Mouse (Mus musculus) MEL (cell line): Measurements from ENCODE around the gene Adamtsl1. TPM values are rescaled to one million over a fixed set of nuclear protein-coding genes. Genes with fewer than 3 reads are reported as not detected.

Source experiments
- DNase-seq: peaks from one replicate; pipeline ENCODE4 v3.0.0; 2011; ENCODE audit warnings: low read depth, low spot score
- H3K27ac ChIP-seq: 2 replicates; pipeline ENCODE4 v1.5.1; 2012; ENCODE audit warnings: low read depth, mild to moderate bottlenecking, control low read depth, low read length, moderate library complexity; ENCODE audit not compliant: control insufficient read depth
- H3K27me3 ChIP-seq, 2 experiments: fragments of 150-350 bp in 1 of 2; sonication (generic) in 1 of 2; 2 replicates each; pipeline ENCODE4 v1.6.1; 2012; ENCODE audit warnings: low read length in 2 of 2, mild to moderate bottlenecking in 2 of 2, improper control_type of control experiment in 1 of 2, moderate library complexity in 1 of 2; ENCODE audit not compliant: insufficient read depth in 2 of 2, control insufficient read depth in 1 of 2
- H3K36me3 ChIP-seq, 2 experiments: 2 replicates each; pipeline ENCODE4 v1.6.1; 2012 to 2014; ENCODE audit warnings: low read length in 2 of 2, improper control_type of control experiment in 1 of 2, inconsistent platforms in 1 of 2, mild to moderate bottlenecking in 1 of 2; ENCODE audit not compliant: insufficient read depth in 2 of 2, control insufficient read depth in 1 of 2
- H3K4me1 ChIP-seq, 2 experiments: fragments of 150-350 bp in 1 of 2; sonication (generic) in 1 of 2; 2 replicates each; pipeline ENCODE4 v1.6.1; 2012; ENCODE audit warnings: low read length in 2 of 2, improper control_type of control experiment in 1 of 2, mild to moderate bottlenecking in 1 of 2; ENCODE audit not compliant: insufficient read depth in 2 of 2, control insufficient read depth in 1 of 2
- H3K4me3 ChIP-seq, 2 experiments: fragments of 150-350 bp in 1 of 2; sonication (generic) in 1 of 2; 2 replicates each; pipeline ENCODE4 v1.5.1; 2012; ENCODE audit warnings: low read depth in 2 of 2, low read length in 2 of 2, mild to moderate bottlenecking in 2 of 2, moderate library complexity in 2 of 2, control low read depth in 1 of 2, improper control_type of control experiment in 1 of 2; ENCODE audit not compliant: control insufficient read depth in 1 of 2, insufficient read depth in 1 of 2
- H3K79me2 ChIP-seq: 2 replicates; pipeline ENCODE4 v1.6.1; 2012; ENCODE audit warnings: mild to moderate bottlenecking, low read length, moderate library complexity; ENCODE audit not compliant: control insufficient read depth, poor library complexity, insufficient read depth
- H3K9ac ChIP-seq: 2 replicates; pipeline ENCODE4 v1.6.1; 2012; ENCODE audit warnings: low read depth, mild to moderate bottlenecking, control low read depth, low read length, moderate library complexity; ENCODE audit not compliant: control insufficient read depth, poor library complexity, severe bottlenecking
- H3K9me3 ChIP-seq: fragments of 150-350 bp; sonication (generic); replicated peaks from 2 replicates; pipeline ENCODE4 v1.6.1; 2012; ENCODE audit warnings: mild to moderate bottlenecking, low read length, improper control_type of control experiment, moderate library complexity; ENCODE audit not compliant: insufficient read depth
- BHLHE40 ChIP-seq: IDR thresholded peaks from 2 replicates; pipeline ENCODE4 v1.6.1; 2012; ENCODE audit warnings: low read depth, mild to moderate bottlenecking, inconsistent platforms, low read length, improper control_type of control experiment, borderline replicate concordance
- CHD2 ChIP-seq: IDR thresholded peaks from 2 replicates; pipeline ENCODE4 v1.6.1; 2011; ENCODE audit warnings: low read length, improper control_type of control experiment
- E2F4 ChIP-seq: IDR thresholded peaks from 2 replicates; pipeline ENCODE4 v1.6.1; 2011; ENCODE audit warnings: low read depth, low read length, improper control_type of control experiment, borderline replicate concordance
- ETS1 ChIP-seq: IDR thresholded peaks from 2 replicates; pipeline ENCODE4 v1.6.1; 2012; ENCODE audit warnings: low read depth, mild to moderate bottlenecking, inconsistent platforms, low read length, improper control_type of control experiment, moderate library complexity
- GATA1 ChIP-seq: IDR thresholded peaks from 2 replicates; pipeline ENCODE4 v1.6.1; 2011; ENCODE audit warnings: low read depth, low read length, improper control_type of control experiment
- HCFC1 ChIP-seq: IDR thresholded peaks from 2 replicates; pipeline ENCODE4 v1.6.1; 2012; ENCODE audit warnings: low read depth, mild to moderate bottlenecking, inconsistent platforms, low read length, improper control_type of control experiment, moderate library complexity
- JUND ChIP-seq: IDR thresholded peaks from 2 replicates; pipeline ENCODE4 v1.6.1; 2011; ENCODE audit warnings: low read depth, mild to moderate bottlenecking, improper control_type of control experiment, low read length
- KAT2A ChIP-seq: conservative IDR thresholded peaks from 2 replicates; pipeline ENCODE4 v1.6.1; 2012; ENCODE audit warnings: low read depth, low read length, improper control_type of control experiment, inconsistent platforms
- MAFK ChIP-seq: IDR thresholded peaks from 2 replicates; pipeline ENCODE4 v1.6.1; 2011; ENCODE audit warnings: low read depth, mild to moderate bottlenecking, low read length, improper control_type of control experiment, borderline replicate concordance
- MAZ ChIP-seq: IDR thresholded peaks from 2 replicates; pipeline ENCODE4 v1.6.1; 2012; ENCODE audit warnings: low read depth, mild to moderate bottlenecking, inconsistent platforms, low read length, improper control_type of control experiment
- POLR2A ChIP-seq, 2 experiments: IDR thresholded peaks; 2 replicates each; pipeline ENCODE4 v1.6.1; 2011 to 2012; ENCODE audit warnings: low read length in 2 of 2, mild to moderate bottlenecking in 2 of 2, control low read depth in 1 of 2, improper control_type of control experiment in 1 of 2, low read depth in 1 of 2, moderate library complexity in 1 of 2; ENCODE audit not compliant: control insufficient read depth in 1 of 2, insufficient read depth in 1 of 2, poor library complexity in 1 of 2
- POLR2AphosphoS2 ChIP-seq: IDR thresholded peaks from 2 replicates; pipeline ENCODE4 v1.6.1; 2011; ENCODE audit warnings: low read length, improper control_type of control experiment
- POLR2AphosphoS5 ChIP-seq: IDR thresholded peaks from 2 replicates; pipeline ENCODE4 v1.6.1; 2012; ENCODE audit warnings: low read depth, borderline replicate concordance, mild to moderate bottlenecking, inconsistent platforms, low read length, moderate library complexity, mixed read lengths
- RAD21 ChIP-seq: IDR thresholded peaks from 2 replicates; pipeline ENCODE4 v1.6.1; 2011; ENCODE audit warnings: mild to moderate bottlenecking, low read depth, low read length, improper control_type of control experiment
- SIN3A ChIP-seq: IDR thresholded peaks from 2 replicates; pipeline ENCODE4 v1.6.1; 2012; ENCODE audit warnings: low read length, improper control_type of control experiment, inconsistent platforms
- SMC3 ChIP-seq: IDR thresholded peaks from 2 replicates; pipeline ENCODE4 v1.6.1; 2011; ENCODE audit warnings: low read depth, low read length, improper control_type of control experiment
- TBP ChIP-seq: IDR thresholded peaks from 2 replicates; pipeline ENCODE4 v1.8.0; 2011; ENCODE audit warnings: low read depth, low read length, improper control_type of control experiment
- TCF12 ChIP-seq: IDR thresholded peaks from 2 replicates; pipeline ENCODE4 v1.6.1; 2014; ENCODE audit warnings: low read depth, mild to moderate bottlenecking, inconsistent platforms, low read length, improper control_type of control experiment, moderate library complexity
- ZNF384 ChIP-seq: IDR thresholded peaks from 2 replicates; pipeline ENCODE4 v1.6.1; 2012; ENCODE audit warnings: low read depth, mild to moderate bottlenecking, inconsistent platforms, low read length, improper control_type of control experiment
- polyA plus RNA-seq, 2 experiments: library from polyadenylated mRNA; stranded (reverse) in 1 of 2; unstranded in 1 of 2; fragments of >175 nt in 1 of 2; fragments of >200 nt in 1 of 2; gene quantifications; 2 replicates each; pipeline versions ENCODE4 v1.2.1 to v1.2.4; 2012; ENCODE audit warnings: low replicate concordance in 2 of 2, low read depth in 1 of 2; ENCODE audit not compliant: insufficient read length in 2 of 2, insufficient read depth in 1 of 2, missing spikeins in 1 of 2
- total RNA-seq: library from RNA; depleted of rRNA; stranded (reverse); fragments of 300-350 nt; gene quantifications from 2 replicates; pipeline ENCODE4 v1.2.3, GENCODE M21; 2012

Adamtsl1 gene
- total and polyA plus RNA-seq, 3 experiments, result not detected

DNA sequence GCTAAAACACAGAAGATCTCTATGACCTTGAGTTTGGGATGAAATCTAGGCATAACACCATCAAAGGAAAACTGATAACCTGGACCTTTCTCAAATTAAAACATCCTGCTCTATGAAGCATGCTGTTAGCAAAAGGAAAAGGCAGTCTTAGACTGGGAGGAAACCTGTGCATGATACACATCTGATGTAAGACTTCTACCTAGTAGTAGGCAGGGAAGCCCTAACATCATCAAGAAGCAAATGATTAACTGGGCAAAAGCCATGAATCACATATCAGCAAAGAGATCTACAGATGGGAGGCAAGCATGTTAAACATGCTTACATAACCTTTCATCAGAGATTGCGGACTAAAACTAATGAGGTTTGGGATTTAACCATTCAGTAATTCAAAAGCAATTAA is 229.5 kb downstream of the Adamtsl1 start:
- H3K4me1 ChIP-seq, result no peaks in the 10 kb centered on the region
- no peak for DNase-seq
- TF ChIP-seq RAD21, result no peak
- TF ChIP-seq TCF12, result no peak
- TF ChIP-seq TBP, result no peak
- no peak for TF ChIP-seq E2F4
- no peak for TF ChIP-seq GATA1
- TF ChIP-seq POLR2A (IDR thresholded peaks at IDR 0.05; ENCODE audit: control insufficient read depth in 1 of 2, insufficient read depth in 1 of 2, low read depth in 1 of 2, low read length in 2 of 2, poor library complexity in 1 of 2), result no peak
- TF ChIP-seq HCFC1, result no peak
- no peak for TF ChIP-seq SMC3
- no peak for TF ChIP-seq ETS1
- no peak for TF ChIP-seq POLR2AphosphoS5
- H3K9me3 ChIP-seq, result no peaks in the 10 kb centered on the region
- H3K36me3 ChIP-seq, result no peaks in the 10 kb centered on the region
- H3K4me3 ChIP-seq, result no peak overlapping the region
- H3K79me2 ChIP-seq, result no peaks in the 10 kb centered on the region
- H3K27ac ChIP-seq, result no peak overlapping the region
- H3K27me3 ChIP-seq, result no peaks in the 10 kb centered on the region
- H3K9ac ChIP-seq, result no peak overlapping the region

DNA sequence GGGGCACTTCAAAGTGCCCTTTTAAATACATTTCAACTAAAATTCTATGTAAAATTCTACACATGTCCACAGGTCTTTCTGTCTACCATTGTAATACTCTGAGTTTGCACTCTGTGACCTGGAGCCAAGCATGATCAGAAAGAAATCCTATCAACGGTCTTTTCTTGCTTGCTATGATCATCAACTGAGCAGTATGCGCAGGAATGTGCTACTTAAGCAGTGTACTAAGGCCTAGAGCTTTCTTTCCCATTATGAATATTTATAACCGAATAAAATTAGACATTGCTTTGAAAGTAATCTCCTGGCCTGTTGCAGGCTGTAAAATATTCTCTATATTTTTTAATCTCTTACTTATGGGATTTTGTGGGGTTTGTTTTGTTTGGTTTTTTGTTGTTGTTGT is 248.7 kb downstream of the Adamtsl1 start:
- Histone ChIP-seq H3K9ac (no peak overlapping the region), H3K9me3 (no peaks in the 10 kb centered on the region), H3K4me1 (no peaks in the 10 kb centered on the region), H3K4me3 (no peak overlapping the region), H3K79me2 (no peaks in the 10 kb centered on the region), H3K27ac (no peak overlapping the region), H3K27me3 (no peaks in the 10 kb centered on the region), H3K36me3 (no peaks in the 10 kb centered on the region)
- DNase-seq, result no peak
- TF ChIP-seq GATA1, result no peak
- no peak for TF ChIP-seq TBP
- TF ChIP-seq MAFK, result no peak
- TF ChIP-seq JUND, result no peak
- no peak for TF ChIP-seq HCFC1
- TF ChIP-seq CHD2, result no peak

DNA sequence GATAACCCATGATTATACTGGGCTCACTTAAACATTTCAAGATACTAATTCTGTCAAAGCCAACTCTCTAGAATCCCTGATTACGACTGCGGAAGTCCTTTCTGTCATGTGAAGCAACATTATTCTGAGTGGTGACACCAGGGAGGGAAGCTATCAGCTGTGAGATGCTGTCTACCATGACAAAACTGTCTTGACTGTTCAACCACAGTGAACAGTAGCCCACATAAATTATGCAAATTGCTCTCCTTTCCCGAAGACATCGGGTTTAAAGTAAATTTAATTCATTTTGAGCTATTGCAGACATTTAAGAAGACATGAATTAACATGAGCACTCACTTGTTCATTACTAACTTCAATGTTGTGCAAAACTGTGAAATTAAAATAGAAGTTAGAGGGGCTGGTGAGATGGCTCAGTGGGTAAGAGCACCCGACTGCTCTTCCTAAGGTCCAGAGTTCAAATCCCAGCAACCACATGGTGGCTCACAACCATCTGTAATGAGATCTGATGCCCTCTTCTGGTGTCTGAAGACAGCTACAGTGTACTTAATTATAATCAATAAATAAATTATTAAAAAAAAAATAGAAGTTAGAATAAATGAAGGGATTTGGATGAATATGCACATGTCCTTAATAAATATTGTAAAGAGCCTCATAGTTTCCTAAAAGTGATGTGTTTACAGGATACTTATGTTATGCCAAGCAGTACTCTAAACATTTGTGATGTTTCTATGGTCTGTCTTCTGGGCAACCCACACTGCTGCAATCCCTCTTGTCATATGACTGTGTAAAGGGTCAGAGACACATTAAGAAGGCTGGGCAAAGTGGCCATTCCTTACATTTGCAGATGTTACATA is 249.4 kb downstream of the Adamtsl1 start:
- TF ChIP-seq POLR2AphosphoS2, result no peak
- no peak for TF ChIP-seq SMC3
- no peak for TF ChIP-seq BHLHE40
- TF ChIP-seq POLR2AphosphoS5, result no peak
- no peak for TF ChIP-seq MAZ
- TF ChIP-seq ZNF384, result no peak
- TF ChIP-seq KAT2A, result no peak
- no peak for TF ChIP-seq SIN3A
- H3K4me3 ChIP-seq, result no peak overlapping the region

More for the DNA sequence above, 249.4 kb downstream of the Adamtsl1 start:
- Histone ChIP-seq H3K9ac (no peak overlapping the region), H3K27ac (no peak overlapping the region), H3K79me2 (no peaks in the 10 kb centered on the region), H3K4me1 (no peaks in the 10 kb centered on the region), H3K9me3 (no peaks in the 10 kb centered on the region), H3K36me3 (no peaks in the 10 kb centered on the region), H3K27me3 (no peaks in the 10 kb centered on the region)
- DNase-seq, result no peak
